Mouse (Mus musculus) brown adipose tissue, adult 24 weeks (tissue): ENCODE data around the gene Nup214. TPM values are rescaled to one million over a fixed set of nuclear protein-coding genes. Genes with fewer than 3 reads are reported as not detected.

ENCODE experiments used
- H3K27ac ChIP-seq: fragments of 200-500 bp; replicated peaks from 2 replicates; pipeline ENCODE4 v1.5.1; 2012; ENCODE audit warnings: low read depth, mild to moderate bottlenecking, low read length
- H3K4me1 ChIP-seq: fragments of 200-500 bp; 2 replicates; pipeline ENCODE4 v1.6.1; 2012; ENCODE audit warnings: low read length, mixed read lengths; ENCODE audit not compliant: control insufficient read depth, insufficient read depth, insufficient read length
- H3K4me3 ChIP-seq: fragments of 200-500 bp; 2 replicates; pipeline ENCODE4 v1.5.1; 2012; ENCODE audit warnings: low read depth, mild to moderate bottlenecking, low read length, moderate library complexity; ENCODE audit not compliant: insufficient read depth
- polyA plus RNA-seq: library from polyadenylated mRNA; stranded (reverse); fragments of >200 nt; gene quantifications from 2 replicates; pipeline ENCODE4 v1.2.4, GENCODE M21; 2012; ENCODE audit not compliant: missing spikeins, insufficient read depth, insufficient read length

The Nup214 gene
- polyA plus RNA-seq, 1 experiment = 12.0 TPM

GRCm38 (mm10) chr2:32084111-32084871 is 110.1 kb downstream of the Nup214 start, which contains the start of gene Fam78a:
Fam78a (minus strand) TSS chr2:32084857.
- Histone ChIP-seq H3K27ac (no peak within 1 kb of the TSS), H3K4me3 (peak within 1 kb of the TSS; percentile 97), H3K4me1 (peaks cover 7% of the 10 kb centered on the region)

- Histone ChIP-seq H3K4me1 (peaks cover 5% of the 10 kb centered on the region; the same call in 1 of the 2 replicates), H3K27ac (no peak overlapping the region), H3K4me3 (peak overlapping the region; percentile 97)
These were observed 110.6 kb downstream of the Nup214 start for GRCm38 (mm10) chr2:32084872-32085199.

GRCm38 (mm10) chr2:32085231-32085630 is 111.0 kb downstream of the Nup214 start:
- H3K27ac ChIP-seq = no peak overlapping the region
- H3K4me1 ChIP-seq = 0 out of 2 replicates have a peak, but pooled peaks cover 2% of the 10 kb centered on the region
- H3K4me3 ChIP-seq = no peak overlapping the region; the same call in 1 of the 2 replicates

GRCm38 (mm10) chr2:32087606-32088005 is 113.4 kb downstream of the Nup214 start:
- no peak overlapping the region for H3K27ac ChIP-seq
- no peak overlapping the region for H3K4me3 ChIP-seq
- H3K4me1 ChIP-seq = 0 out of 2 replicates have a peak, but pooled peaks cover 2% of the 10 kb centered on the region

- Histone ChIP-seq H3K4me3 (no peak overlapping the region), H3K4me1 (0 out of 2 replicates have a peak, but pooled peaks cover 2% of the 10 kb centered on the region), H3K27ac (no peak overlapping the region)
These were observed 114.2 kb downstream of the Nup214 start for GRCm38 (mm10) chr2:32088372-32088981.

- H3K4me1 ChIP-seq = 0 out of 2 replicates have a peak, but pooled peaks cover 2% of the 10 kb centered on the region
- H3K4me3 ChIP-seq = no peak overlapping the region
- H3K27ac ChIP-seq = no peak overlapping the region
These were observed 115.4 kb downstream of the Nup214 start for GRCm38 (mm10) chr2:32089606-32090005.

GRCm38 (mm10) chr2:32090145-32090544 is 115.9 kb downstream of the Nup214 start:
- Histone ChIP-seq H3K27ac (no peak overlapping the region), H3K4me3 (no peak overlapping the region), H3K4me1 (0 out of 2 replicates have a peak, but pooled peaks cover 2% of the 10 kb centered on the region)

DNA sequence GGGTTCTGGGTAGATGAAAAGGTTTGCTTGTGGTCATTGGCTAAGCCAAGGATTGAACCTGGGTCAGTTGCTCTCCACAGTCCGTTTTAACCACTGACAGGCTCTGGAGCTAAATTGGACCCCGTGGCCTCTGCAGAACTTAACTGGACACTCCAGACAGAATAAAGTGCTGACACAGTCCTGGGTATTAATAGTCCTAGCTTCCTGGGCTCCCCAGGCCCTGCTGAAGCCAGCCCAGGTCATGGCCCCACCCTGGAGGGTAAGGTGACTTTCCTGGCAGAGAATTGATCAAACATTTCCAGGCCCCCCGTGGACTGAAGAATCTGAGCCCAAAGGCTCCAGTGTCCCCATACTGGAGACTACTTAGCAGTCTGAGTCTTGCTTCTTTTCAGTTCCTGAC is 117.7 kb downstream of the Nup214 start:
- Histone ChIP-seq H3K4me3 (no peak overlapping the region), H3K27ac (no peak overlapping the region), H3K4me1 (peaks cover 7% of the 10 kb centered on the region; the same call in 1 of the 2 replicates)

DNA sequence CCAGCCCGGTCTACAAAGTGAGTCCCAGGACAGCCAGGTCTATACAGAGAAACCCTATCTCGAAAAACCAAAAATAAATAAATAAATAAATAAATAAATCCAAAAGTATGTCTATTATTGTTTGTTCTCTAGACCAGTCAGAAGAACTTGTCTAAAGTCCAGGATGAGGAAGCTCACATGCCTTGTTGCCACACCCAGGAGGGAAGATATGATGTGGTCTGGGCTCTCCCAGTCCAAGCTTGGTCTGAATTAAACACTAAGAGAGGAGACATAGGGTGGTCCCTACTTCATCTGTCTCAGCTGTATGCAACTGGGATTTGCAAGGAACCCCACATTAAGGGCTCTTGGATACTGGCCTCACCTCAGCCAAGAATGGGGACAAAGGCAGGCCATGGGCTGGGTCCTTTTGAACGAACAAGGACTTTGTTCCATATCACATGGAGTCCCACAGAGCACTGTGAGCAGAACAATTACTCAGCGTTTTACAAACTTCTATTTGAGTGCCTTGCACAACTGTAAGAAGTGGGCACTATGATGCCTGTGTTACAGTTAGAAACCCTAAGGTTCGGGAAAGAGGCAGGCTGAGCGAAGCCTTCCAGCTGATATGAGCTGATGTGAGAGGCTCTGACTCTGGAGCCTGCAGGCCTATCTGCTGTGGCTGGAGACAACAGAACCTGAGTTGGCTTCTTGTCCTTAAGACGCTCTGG is 119.9 kb downstream of the Nup214 start:
- Histone ChIP-seq H3K27ac (no peak overlapping the region), H3K4me3 (no peak overlapping the region), H3K4me1 (peaks cover 5% of the 10 kb centered on the region; the same call in 1 of the 2 replicates)

- H3K27ac ChIP-seq = 0 out of 2 replicates have a peak within 1 kb of the TSS, but pooled peaks have one; percentile 16
- peak within 1 kb of the TSS; percentile 60 for H3K4me3 ChIP-seq
- peaks cover 5% of the 10 kb centered on the region; the same call in 1 of the 2 replicates for H3K4me1 ChIP-seq
These were observed 121.3 kb downstream of the Nup214 start, which contains the start of gene Plpp7 for GRCm38 (mm10) chr2:32095351-32096121. Plpp7 (plus strand) TSS chr2:32095528.

DNA sequence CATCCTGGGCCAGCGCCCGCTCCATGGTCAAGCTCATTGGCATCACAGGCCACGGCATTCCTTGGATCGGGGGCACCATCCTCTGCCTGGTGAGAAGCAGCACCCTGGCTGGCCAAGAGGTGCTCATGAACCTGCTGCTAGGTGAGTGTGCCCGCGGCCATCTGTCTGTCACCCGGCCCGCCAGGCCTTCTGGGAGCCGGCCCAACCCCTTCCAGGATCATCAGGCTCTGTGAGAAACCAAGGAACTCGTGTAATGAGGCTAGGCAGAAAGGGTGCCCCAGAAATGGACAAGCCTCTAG is 121.8 kb downstream of the Nup214 start:
- Histone ChIP-seq H3K4me1 (peaks cover 5% of the 10 kb centered on the region; the same call in 1 of the 2 replicates), H3K27ac (no peak overlapping the region), H3K4me3 (peak overlapping the region; percentile 60)

- no peak overlapping the region for H3K4me3 ChIP-seq
- no peaks in the 10 kb centered on the region for H3K4me1 ChIP-seq
- no peak overlapping the region for H3K27ac ChIP-seq
These were observed 128.7 kb downstream of the Nup214 start for GRCm38 (mm10) chr2:32102944-32103343.

GRCm38 (mm10) chr2:32103557-32103956 is 129.3 kb downstream of the Nup214 start:
- H3K4me1 ChIP-seq = no peaks in the 10 kb centered on the region
- no peak overlapping the region for H3K27ac ChIP-seq
- H3K4me3 ChIP-seq = no peak overlapping the region
